Mouse (Mus musculus): Measurements from ENCODE around the gene Irf9. TPM values are rescaled to one million over a fixed set of nuclear protein-coding genes. Genes with fewer than 3 reads are reported as not detected.

Irf9 gene
- total RNA-seq, 1 experiment from 2014 or later = 12.9 TPM

GRCm38 (mm10) chr14:55580731-55581130, 22.6 kb upstream of the Irf9 start:
- DNase-seq = no peak

GRCm38 (mm10) chr14:55581981-55582681, 21.2 kb upstream of the Irf9 start:
- DNase-seq = peak; percentile 43

GRCm38 (mm10) chr14:55584303-55584701, 19.1 kb upstream of the Irf9 start:
- DNase-seq = no peak

DNA sequence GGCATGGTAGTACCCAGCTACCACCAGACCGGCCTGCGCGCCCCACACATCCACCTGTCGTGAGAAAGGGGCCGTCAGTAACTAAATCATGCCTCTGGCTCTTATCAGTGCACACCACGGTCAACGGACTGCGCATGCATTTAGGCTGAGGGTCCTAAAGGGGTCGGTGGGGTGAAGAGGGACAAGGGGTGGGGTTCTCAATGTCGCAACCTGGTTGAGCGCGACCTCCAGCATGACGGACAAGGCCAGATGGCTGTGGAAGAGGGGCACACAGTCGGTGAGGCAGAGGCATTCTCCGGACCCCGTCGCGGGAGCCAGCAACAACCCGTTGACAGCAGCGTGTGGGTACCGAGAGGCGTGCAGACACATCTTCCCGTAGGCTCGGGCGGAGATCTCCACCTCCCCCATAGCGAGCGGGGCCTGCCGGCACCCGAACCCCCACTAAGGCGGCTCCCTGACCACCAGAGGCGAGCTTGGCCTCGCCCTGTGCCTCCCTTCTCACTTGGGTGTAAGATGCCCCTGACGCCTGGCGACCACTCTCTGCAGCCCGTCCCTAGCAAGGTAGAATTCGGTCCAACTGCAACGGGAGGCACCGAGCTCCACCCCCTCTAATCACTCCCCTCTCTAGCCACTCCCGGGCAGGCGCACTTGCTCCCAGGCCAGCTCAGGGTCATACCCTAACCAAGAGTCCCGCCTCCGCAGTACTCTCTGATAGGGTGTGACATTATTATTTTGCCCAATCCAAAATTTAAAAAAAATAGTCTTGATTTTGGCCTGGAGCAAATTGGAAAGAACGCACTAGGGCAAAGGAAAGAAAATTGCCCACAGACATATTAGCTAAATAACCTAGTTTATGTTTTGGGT, 18.4 kb upstream of the Irf9 start, which contains the start of gene Emc9:
Gene Emc9 (minus strand): TSS at position 601 of the 864 bp plus-strand sequence.
- DNase-seq = peak; percentile 95

DNA sequence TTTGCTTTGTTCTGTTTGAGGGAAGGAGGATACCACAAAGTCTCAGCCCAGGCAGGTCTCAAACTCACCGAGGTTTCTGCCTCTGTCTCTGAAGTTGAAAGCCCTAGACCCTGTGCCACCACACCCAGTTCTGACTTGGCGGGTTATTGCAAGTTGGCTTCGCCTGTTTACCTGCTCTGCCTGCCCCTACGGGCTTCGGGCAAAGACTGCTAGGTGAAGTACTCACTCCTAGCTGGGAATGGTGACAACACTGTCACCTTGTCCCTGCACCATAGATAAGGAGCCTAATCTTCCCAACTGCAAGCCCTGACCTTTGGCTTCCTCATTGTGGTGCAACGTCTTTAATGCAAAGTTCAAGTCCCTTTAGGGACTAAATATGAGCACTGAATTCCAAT, 17.8 kb upstream of the Irf9 start:
- DNase-seq = no peak

- no peak for DNase-seq
Observed at GRCm38 (mm10) chr14:55586149-55586548, 17.2 kb upstream of the Irf9 start.

- DNase-seq = no peak
Observed at GRCm38 (mm10) chr14:55589271-55589670, 14.1 kb upstream of the Irf9 start.

DNA sequence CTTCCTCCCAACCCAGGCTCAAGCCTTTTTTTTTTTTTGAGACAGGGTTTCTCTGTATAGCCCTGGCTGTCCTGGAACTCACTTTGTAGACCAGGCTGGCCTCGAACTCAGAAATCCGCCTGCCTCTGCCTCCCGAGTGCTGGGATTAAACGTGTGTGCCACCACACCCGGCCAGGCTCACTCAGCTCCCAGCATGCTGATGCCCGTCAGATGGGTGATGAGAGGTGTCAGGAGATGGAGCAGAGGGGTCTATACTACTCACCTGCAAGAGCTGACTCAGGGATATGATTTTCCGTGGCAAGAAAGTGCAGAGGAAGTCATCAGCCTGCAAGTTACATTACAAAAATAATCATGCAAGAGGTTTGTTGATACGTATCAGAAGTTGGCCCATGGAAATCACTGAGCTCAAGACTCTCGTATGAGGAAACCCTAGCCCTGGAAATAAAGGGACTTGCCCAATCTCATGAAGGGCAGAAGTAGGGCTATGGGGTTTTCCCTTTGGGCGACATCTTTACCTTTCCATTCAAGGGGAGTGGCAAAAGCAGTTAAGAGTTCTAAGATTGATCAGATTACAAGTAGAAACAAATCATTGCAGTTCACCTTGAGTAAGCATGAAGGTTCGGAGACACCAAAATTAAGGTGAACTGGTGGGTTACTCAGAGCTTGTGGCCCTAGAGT, 13.5 kb upstream of the Irf9 start:
- no peak for DNase-seq

- peak; percentile 98 for DNase-seq
Observed at GRCm38 (mm10) chr14:55590748-55591330, 12.5 kb upstream of the Irf9 start, which contains the start of gene Psme2. Psme2 (minus strand) TSS chr14:55591113.

DNA sequence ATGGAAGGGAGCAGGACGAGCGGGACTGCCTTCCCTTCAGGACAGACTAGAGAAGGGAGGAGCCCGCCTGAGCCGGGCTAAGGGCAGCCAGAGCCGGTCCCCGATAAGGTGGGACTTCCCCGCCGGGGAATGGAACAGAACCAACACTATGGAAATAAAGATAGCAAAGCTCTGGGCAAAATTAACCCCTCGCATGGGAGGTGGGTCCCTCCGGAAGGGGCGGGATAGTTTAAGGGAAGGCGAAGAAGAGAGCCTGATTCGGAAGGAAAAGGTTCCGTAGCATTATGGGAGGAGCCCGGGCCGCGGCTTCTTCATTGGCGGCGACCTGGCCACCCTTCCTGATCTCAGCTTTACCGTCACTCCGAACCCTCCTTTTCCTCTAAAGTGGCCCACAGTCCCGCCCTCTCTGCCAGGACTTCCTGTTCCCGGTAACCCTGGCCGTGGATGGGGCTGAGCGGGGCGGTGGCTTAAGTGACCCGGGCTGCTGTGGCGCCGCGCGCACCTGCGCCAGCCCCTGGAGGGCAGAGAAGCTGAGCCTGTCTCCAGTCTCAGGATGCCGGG, 12.0 kb upstream of the Irf9 start, which contains the start of gene Rnf31:
Gene Rnf31 (plus strand): TSS at position 378 of the 561 bp plus-strand sequence.
- peak; percentile 97 for DNase-seq

- no peak for DNase-seq
Observed at GRCm38 (mm10) chr14:55592226-55592625, 11.1 kb upstream of the Irf9 start.

- no peak for DNase-seq
Observed at GRCm38 (mm10) chr14:55596036-55596690, 7.2 kb upstream of the Irf9 start.

GRCm38 (mm10) chr14:55598521-55599390, 4.6 kb upstream of the Irf9 start:
- no peak for DNase-seq

- DNase-seq = peak; percentile 95
Observed at GRCm38 (mm10) chr14:55603633-55604576, 534 bp downstream of the Irf9 start.

- no peak for DNase-seq
Observed at GRCm38 (mm10) chr14:55604823-55605222, 1.5 kb downstream of the Irf9 start.

- DNase-seq = no peak
Observed at GRCm38 (mm10) chr14:55605743-55606459, 2.5 kb downstream of the Irf9 start.

DNA sequence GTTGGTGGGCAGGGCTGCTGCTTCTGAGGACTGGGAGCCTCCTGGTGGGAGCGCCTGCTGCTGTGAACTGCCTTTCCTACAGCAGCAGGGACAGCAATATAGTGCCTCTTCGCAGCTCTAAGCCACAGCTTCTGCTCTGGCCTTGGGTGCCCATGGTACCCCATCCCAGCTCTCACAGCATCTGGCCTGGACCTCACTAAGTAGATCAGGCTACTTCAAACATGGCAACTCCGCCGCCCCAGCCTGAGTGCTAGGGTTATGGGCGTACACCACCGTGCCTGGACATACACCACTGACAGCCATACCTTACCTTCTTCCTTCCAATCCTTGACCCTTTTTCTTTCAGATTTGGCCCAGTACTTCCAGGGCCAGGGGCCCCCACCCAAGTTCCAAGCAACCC, 5.0 kb downstream of the Irf9 start:
- no peak for DNase-seq

DNA sequence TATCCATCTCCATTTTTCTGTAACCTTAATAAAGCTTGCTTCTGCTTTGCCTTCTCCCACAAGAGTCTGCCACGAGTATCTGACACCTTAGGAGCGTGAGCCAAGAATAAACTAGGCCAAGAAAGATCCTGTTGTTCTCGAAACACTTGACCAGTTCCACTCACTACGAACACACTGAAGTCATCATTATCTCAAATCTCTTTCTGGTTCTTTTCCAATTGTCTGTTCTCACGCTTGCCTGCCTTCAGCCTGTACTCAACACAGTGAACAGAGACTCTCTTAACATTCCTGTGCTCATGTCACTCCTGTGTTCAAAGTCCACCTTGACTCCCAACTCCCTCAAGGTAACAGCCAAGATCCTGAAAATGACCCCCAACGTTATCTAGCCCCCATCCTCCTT, 10.0 kb downstream of the Irf9 start:
- DNase-seq = no peak

Data from adrenal gland, postnatal 14 days (tissue).